Mouse (Mus musculus) intestine, embryonic 16.5 days (tissue): ENCODE data around the gene Dnah2. TPM values are rescaled to one million over a fixed set of nuclear protein-coding genes. Genes with fewer than 3 reads are reported as not detected.

ENCODE experiments used
- ATAC-seq: fragments of 200-750 bp; cut with Nextera tagmentation; 2 replicates; pipeline ENCODE4 v1.8.0; 2017; ENCODE audit warnings: moderate TSS enrichment, moderate library complexity
- H3K27ac ChIP-seq: fragments of 300-500 bp; sonication (generic); 2 replicates; pipeline ENCODE4 v1.5.1; 2014; ENCODE audit warnings: mild to moderate bottlenecking, low read length
- H3K27me3 ChIP-seq: fragments of 300-500 bp; sonication (generic); replicated peaks from 2 replicates; pipeline ENCODE4 v1.6.1; 2014; ENCODE audit warnings: low read length, control low read depth, mixed read lengths; ENCODE audit not compliant: control insufficient read depth, insufficient read depth
- H3K36me3 ChIP-seq: fragments of 300-500 bp; sonication (generic); 2 replicates; pipeline ENCODE4 v1.6.1; 2014; ENCODE audit warnings: low read length, control low read depth; ENCODE audit not compliant: control insufficient read depth, insufficient read depth
- H3K4me1 ChIP-seq: fragments of 300-500 bp; sonication (generic); 2 replicates; pipeline ENCODE4 v1.6.1; 2014; ENCODE audit warnings: low read length, control low read depth, mixed read lengths; ENCODE audit not compliant: control insufficient read depth, insufficient read depth
- H3K4me2 ChIP-seq: fragments of 300-500 bp; sonication (generic); 2 replicates; pipeline ENCODE4 v1.6.1; 2014; ENCODE audit warnings: low read depth, low read length, control low read depth
- H3K4me3 ChIP-seq: fragments of 300-500 bp; sonication (generic); 2 replicates; pipeline ENCODE4 v1.5.1; 2014; ENCODE audit warnings: mild to moderate bottlenecking, low read length
- H3K9ac ChIP-seq: fragments of 300-500 bp; sonication (generic); 2 replicates; pipeline ENCODE4 v1.6.1; 2014; ENCODE audit warnings: low read depth, low read length
- H3K9me3 ChIP-seq: fragments of 300-500 bp; sonication (generic); 2 replicates; pipeline ENCODE4 v1.6.1; 2016; ENCODE audit warnings: low read length, control low read depth; ENCODE audit not compliant: control insufficient read depth
- WGBS: fragments of 180-500 bp; shearing (Covaris S2); extraction: QIAGEN DNeasy Blood & Tissue Kit; methylation state at CpG from one replicate; pipeline ENCODE4 v1.1.7; 2014; 5-methylcytosine and 5-hydroxymethylcytosine counted together
- polyA plus RNA-seq: library from polyadenylated mRNA; unstranded; fragments of >200 nt; fragmentation: Nextera tagmentation; extraction: Ambion mirVana; gene quantifications from 2 replicates; pipeline ENCODE4 v1.2.1, GENCODE M21; 2015

Dnah2 gene
- polyA plus RNA-seq, 1 experiment from 2014 or later = 0.93 TPM

DNA sequence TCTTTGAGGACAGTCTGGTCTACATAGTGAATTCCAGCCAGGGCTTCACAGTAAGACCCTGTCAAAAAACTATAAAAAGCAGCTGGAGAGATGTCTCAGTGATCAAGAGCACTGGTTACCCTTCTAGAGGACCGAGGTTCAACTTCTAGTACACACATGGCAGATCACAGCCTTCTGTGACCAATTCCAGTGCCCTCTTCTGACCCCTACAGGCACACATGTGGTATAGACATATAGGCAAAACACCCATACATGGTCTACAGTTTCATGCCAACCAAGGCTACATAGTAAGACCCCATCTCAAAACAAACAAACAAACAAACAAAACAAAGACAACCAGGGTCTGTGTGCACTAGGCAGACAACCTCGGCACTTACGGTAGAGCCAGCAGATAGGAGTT, 26.3 kb upstream of the Dnah2 start:
- 56% methylated on average over 3 of the region's 3 CpGs for WGBS
- no peaks in the 10 kb centered on the region for H3K27me3 ChIP-seq

DNA sequence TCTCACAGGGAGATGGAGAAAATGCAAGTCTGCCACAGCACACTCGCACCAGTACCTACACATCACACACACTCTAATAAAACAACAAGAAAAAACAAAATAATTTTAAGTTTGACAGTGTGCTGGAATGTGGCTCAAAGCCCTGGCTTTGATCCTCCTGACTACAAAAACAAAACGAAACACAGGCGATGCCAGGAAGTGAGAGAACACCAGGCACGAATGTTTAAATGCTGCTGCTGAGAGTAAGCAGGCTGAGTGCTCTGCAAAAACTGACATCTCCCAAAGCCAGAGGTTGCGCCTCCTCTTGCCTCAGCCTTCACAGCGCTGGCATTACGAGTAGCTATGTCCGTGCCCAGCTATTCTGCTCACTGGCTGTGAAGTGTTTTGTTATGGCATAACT, 16.2 kb upstream of the Dnah2 start:
- Histone ChIP-seq H3K4me2 (no peak overlapping the region), H3K9ac (no peak overlapping the region), H3K36me3 (peaks cover 15% of the 10 kb centered on the region), H3K27ac (no peak overlapping the region), H3K4me3 (no peak overlapping the region), H3K4me1 (no peaks in the 10 kb centered on the region), H3K9me3 (no peaks in the 10 kb centered on the region), H3K27me3 (no peaks in the 10 kb centered on the region)
- WGBS = 66% methylated on average over 8 of the region's 8 CpGs
- no peak for ATAC-seq

More for the DNA sequence above, 26.3 kb upstream of the Dnah2 start:
- Histone ChIP-seq H3K4me1 (peaks cover 18% of the 10 kb centered on the region), H3K4me2 (no peak overlapping the region), H3K36me3 (0 out of 2 replicates have a peak, but pooled peaks cover 3% of the 10 kb centered on the region), H3K9me3 (no peaks in the 10 kb centered on the region), H3K27ac (no peak overlapping the region), H3K4me3 (no peak overlapping the region), H3K9ac (no peak overlapping the region)
- no peak for ATAC-seq

DNA sequence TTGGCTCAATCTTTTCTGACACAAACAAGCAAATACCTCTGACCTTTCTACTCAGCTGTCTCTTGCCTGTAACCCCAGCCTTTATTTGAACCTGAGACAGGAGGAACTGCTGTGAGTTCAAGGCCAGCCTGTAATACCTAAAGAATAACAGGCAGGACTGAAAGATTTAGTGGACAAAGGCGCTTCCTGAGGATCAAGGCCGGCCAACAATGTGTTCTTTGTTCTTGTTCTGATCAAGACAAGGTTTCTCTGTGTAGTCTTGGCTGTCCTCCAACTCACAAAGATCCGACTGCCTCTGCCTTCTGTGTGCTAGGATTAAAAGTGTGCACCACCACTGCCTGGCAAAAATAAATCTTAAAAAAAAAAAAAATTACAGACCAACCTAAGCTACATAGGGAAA, 15.5 kb upstream of the Dnah2 start:
- 57% methylated on average over 3 of the region's 3 CpGs for WGBS
- Histone ChIP-seq H3K4me2 (no peak overlapping the region), H3K9ac (no peak overlapping the region), H3K4me1 (peaks cover under 1% of the 10 kb centered on the region; the same call in 1 of the 2 replicates), H3K36me3 (peaks cover 15% of the 10 kb centered on the region), H3K27me3 (no peaks in the 10 kb centered on the region), H3K27ac (no peak overlapping the region), H3K9me3 (no peaks in the 10 kb centered on the region), H3K4me3 (no peak overlapping the region)
- no peak for ATAC-seq

DNA sequence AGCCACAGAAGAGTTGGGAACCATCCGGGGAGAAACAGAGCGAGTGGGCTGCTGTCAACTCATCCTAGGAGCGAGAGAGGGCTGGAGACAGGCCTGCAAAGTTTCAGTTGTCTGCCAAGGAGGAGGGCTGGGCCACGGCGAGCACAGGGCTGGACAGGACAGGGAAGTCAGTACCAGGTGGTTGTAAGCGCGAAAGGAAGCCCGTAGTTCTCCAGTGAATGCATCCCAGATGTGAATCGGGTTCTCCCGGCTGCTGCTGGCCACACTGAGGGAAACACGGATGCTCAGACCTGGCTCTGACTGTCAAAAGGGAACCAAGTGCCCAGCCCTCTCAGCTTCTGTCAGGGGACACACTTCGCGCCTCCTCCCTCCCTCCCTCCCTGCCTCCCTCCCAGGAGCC, 14.5 kb upstream of the Dnah2 start:
- no peaks in the 10 kb centered on the region for H3K9me3 ChIP-seq
- H3K4me3 ChIP-seq = no peak overlapping the region
- H3K36me3 ChIP-seq = peaks cover 15% of the 10 kb centered on the region
- H3K27me3 ChIP-seq = no peaks in the 10 kb centered on the region
- peaks cover 10% of the 10 kb centered on the region for H3K4me1 ChIP-seq
- no peak for ATAC-seq
- 0 out of 2 replicates have a peak overlapping the region, but pooled peaks have one; percentile 19 for H3K9ac ChIP-seq
- H3K4me2 ChIP-seq = no peak overlapping the region
- H3K27ac ChIP-seq = no peak overlapping the region
- WGBS = 74% methylated on average over 13 of the region's 13 CpGs

DNA sequence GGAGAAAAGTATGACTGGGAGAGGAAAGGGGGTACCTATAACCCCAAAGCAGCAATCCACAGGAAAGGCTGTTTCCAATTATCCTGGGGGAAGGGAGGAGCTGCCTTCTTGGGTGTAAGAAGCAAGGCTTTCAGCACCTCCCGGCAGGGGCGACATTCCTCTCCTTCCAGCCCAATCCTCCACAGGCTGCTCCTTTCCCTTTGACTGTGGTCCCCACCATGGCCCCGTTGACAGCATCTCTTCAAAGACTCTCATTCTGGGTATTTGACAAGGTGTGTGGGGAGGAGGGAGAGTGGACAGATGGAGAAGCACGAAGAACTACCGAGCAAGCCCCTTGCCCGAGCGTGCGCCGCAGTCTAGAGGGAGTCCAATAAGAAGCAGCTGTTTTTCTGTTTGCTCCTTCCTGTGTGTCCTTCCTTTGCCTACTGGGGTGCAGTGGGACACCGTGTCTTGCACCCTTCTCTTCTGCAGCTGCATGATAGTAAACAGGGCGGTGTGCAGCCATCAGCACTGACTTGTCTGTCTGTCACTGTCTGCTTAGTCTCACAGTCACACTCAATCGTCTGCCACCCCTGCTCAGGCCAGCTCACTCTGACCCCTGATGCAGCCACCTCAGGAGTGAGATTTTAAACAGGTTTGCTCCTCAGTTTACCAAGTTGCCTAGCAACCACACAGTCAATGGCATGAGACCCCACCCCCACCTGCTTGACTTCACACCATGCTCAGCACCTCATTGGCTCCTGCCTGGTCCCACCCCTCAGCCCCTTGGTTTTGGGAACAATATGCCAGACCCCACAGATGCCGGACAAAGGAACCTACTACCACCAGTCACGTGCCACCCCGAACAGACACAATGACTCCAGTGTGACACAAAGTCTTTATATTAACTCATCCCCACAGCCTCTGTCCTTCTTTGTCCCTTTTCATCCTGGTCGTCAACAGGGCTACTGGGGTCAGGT, 12.3 kb upstream of the Dnah2 start:
- H3K9ac ChIP-seq = peak overlapping the region; percentile 11; the same call in 1 of the 2 replicates
- H3K4me1 ChIP-seq = peaks cover 10% of the 10 kb centered on the region
- no peak for ATAC-seq
- H3K36me3 ChIP-seq = peaks cover 15% of the 10 kb centered on the region
- 40% methylated on average over 16 of the region's 16 CpGs for WGBS
- no peak overlapping the region for H3K4me3 ChIP-seq
- H3K27me3 ChIP-seq = no peaks in the 10 kb centered on the region
- H3K27ac ChIP-seq = no peak overlapping the region
- no peaks in the 10 kb centered on the region for H3K9me3 ChIP-seq
- H3K4me2 ChIP-seq = peak overlapping the region; percentile 86; the same call in 1 of the 2 replicates

DNA sequence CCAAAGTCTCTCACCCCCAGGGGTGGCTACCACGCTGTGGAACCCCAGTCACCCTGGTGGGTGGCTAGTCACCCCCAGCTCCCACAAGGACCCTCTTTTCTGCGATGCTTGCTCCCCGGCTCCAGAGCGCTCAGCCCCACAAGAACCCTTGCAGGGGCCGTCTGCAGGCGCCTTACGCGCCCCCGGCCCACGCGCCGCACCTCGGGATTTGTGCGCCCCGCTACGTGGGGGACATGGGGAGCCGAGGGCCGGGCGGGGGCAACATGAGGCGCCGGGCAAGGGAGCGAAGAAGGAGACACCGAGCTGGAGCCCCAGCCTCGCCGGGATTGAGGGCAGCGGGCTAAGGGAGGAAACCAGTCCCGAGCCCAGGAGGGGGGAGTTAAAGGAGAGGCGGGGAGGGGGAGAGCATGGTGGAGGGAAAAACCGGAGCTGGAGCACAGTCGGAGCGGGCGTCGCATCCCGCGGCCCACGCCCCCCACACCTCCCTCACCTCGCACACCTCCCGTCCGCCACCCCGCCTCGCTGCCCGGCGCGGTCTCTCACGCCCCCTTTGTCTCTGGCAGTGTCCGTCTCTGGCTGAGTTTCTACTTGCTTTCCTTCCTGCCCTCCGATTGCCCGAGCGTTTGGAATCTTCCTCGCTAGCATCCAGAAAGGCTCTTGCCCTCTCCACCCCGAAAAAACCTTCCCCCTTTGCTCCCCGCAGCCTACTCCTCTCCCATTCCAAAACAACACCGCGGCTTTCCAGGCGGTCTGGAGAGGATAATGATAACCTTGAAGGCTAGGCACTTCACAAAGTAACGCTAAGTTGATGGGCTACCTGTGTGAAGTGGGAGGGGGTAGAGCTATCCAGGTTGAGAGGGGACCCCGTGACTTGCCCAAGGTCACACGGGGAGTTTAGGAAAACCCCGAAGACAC, 11.2 kb upstream of the Dnah2 start, which contains the start of gene Efnb3:
Gene Efnb3 (minus strand): TSS at position 355 of the 915 bp plus-strand sequence.
- WGBS = 3% methylated on average over 57 of the region's 59 CpGs
- Histone ChIP-seq H3K27ac (no peak within 1 kb of the TSS; the same call in 1 of the 2 replicates), H3K4me2 (peak within 1 kb of the TSS; percentile 86), H3K4me1 (peaks cover 10% of the 10 kb centered on the region), H3K4me3 (peak within 1 kb of the TSS; percentile 56), H3K36me3 (peaks cover 15% of the 10 kb centered on the region), H3K9me3 (no peaks in the 10 kb centered on the region), H3K27me3 (no peaks in the 10 kb centered on the region), H3K9ac (peak within 1 kb of the TSS; percentile 85)
- peak; percentile 50 for ATAC-seq

DNA sequence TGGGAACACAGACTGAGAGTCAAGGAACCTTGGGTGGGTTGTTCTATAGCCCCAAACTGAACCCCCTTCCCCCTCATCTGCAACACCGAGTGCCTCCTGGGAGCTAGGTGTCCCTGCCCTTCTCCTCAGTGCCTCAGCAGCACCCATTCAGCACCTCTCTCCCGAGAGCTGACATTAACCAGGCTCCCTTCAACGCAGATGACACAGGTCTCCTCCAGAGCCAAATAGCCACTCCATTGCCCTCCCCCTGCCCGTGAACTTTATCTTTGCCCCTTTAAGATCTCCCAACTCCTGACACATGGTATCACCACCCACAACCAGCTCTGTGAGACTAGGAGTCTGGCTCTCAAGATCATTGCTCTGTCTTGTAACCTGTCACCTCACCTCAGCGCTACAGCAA, 10.3 kb upstream of the Dnah2 start:
- peaks cover 10% of the 10 kb centered on the region for H3K4me1 ChIP-seq
- peaks cover 15% of the 10 kb centered on the region for H3K36me3 ChIP-seq
- peak overlapping the region; percentile 86 for H3K4me2 ChIP-seq
- H3K9ac ChIP-seq = peak overlapping the region; percentile 85; the same call in 1 of the 2 replicates
- H3K9me3 ChIP-seq = no peaks in the 10 kb centered on the region
- H3K27ac ChIP-seq = no peak overlapping the region
- H3K4me3 ChIP-seq = peak overlapping the region; percentile 56
- WGBS = 14% methylated on average over 5 of the region's 5 CpGs
- no peaks in the 10 kb centered on the region for H3K27me3 ChIP-seq
- peak; percentile 12; the same call in 1 of the 2 replicates for ATAC-seq

DNA sequence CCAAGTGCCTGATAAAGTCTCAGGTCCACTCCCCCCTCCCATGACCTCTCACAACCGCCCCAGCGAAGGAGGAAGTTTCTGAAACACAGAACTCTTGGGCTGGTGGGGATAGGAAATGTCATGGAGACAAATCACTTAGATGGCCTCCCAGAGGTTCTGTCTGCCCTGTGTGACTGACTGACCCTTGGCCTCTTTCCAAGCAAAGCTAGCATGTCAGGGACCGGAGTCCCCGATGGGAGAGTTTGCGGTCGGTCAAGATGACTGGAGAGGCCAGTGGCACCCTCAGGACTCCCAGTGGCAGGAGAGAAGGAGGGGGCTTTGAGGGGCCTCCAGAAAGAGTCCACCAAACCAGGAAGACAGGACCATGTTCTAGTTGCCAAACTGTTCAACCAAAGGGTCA, 9.8 kb upstream of the Dnah2 start:
- WGBS = 21% methylated on average over 6 of the region's 6 CpGs
- peak overlapping the region; percentile 56 for H3K4me3 ChIP-seq
- peaks cover 15% of the 10 kb centered on the region for H3K36me3 ChIP-seq
- peak overlapping the region; percentile 86 for H3K4me2 ChIP-seq
- H3K9ac ChIP-seq = peak overlapping the region; percentile 85; the same call in 1 of the 2 replicates
- no peak for ATAC-seq
- H3K4me1 ChIP-seq = peaks cover 10% of the 10 kb centered on the region
- no peaks in the 10 kb centered on the region for H3K9me3 ChIP-seq
- H3K27me3 ChIP-seq = no peaks in the 10 kb centered on the region
- H3K27ac ChIP-seq = no peak overlapping the region
